Mouse (Mus musculus): ENCODE measurements around the gene Twnk.

The Twnk gene

GRCm38 (mm10) chr19:45003740-45004516 is 1.5 kb upstream of the Twnk start:
- DNase-seq (ENCODE audit: low spot score in 2 of 2): no peak

- peak; percentile 95 to 97 for DNase-seq (ENCODE audit: low spot score in 2 of 2)
Measured at GRCm38 (mm10) chr19:45005957-45006712, 672 bp downstream of the Twnk start, which contains the start of gene Mrpl43. Gene Mrpl43, minus strand, starts transcription at chr19:45006442.

- no peak for DNase-seq (ENCODE audit: low spot score in 2 of 2)
Measured at GRCm38 (mm10) chr19:45007021-45007420, 1.6 kb downstream of the Twnk start.

GRCm38 (mm10) chr19:45007425-45008191 is 2.1 kb downstream of the Twnk start:
- no peak for DNase-seq (ENCODE audit: low spot score in 2 of 2)

GRCm38 (mm10) chr19:45010646-45011045 is 5.2 kb downstream of the Twnk start:
- DNase-seq (ENCODE audit: low spot score in 2 of 2): no peak

- no peak for DNase-seq (ENCODE audit: low spot score in 2 of 2)
Measured at GRCm38 (mm10) chr19:45012219-45012618, 6.8 kb downstream of the Twnk start.

- no peak for DNase-seq (ENCODE audit: low spot score in 2 of 2)
Measured at GRCm38 (mm10) chr19:45012636-45013035, 7.2 kb downstream of the Twnk start.

GRCm38 (mm10) chr19:45013581-45014225 is 8.2 kb downstream of the Twnk start:
- DNase-seq (ENCODE audit: low spot score in 2 of 2): no peak

GRCm38 (mm10) chr19:45014335-45014971 is 9.0 kb downstream of the Twnk start, which contains the start of gene Lzts2:
Gene Lzts2, plus strand, starts transcription at chr19:45014414.
- DNase-seq (ENCODE audit: low spot score in 2 of 2): no peak

- DNase-seq (ENCODE audit: low spot score in 2 of 2): peak in 1 of 2 experiments; percentile 32
Measured at GRCm38 (mm10) chr19:45014981-45015402, 9.5 kb downstream of the Twnk start.

GRCm38 (mm10) chr19:45015518-45016281 is 10.2 kb downstream of the Twnk start:
- DNase-seq (ENCODE audit: low spot score in 2 of 2): peak in 1 of 2 experiments; percentile 27

GRCm38 (mm10) chr19:45016341-45017215 is 11.1 kb downstream of the Twnk start:
- DNase-seq (ENCODE audit: low spot score in 2 of 2): peak; percentile 52 to 75

GRCm38 (mm10) chr19:45017216-45017771 is 11.8 kb downstream of the Twnk start:
- DNase-seq (ENCODE audit: low spot score in 2 of 2): peak; percentile 64 to 66

GRCm38 (mm10) chr19:45017909-45018308 is 12.4 kb downstream of the Twnk start:
- peak; percentile 72 to 81 for DNase-seq (ENCODE audit: low spot score in 2 of 2)

- no peak for DNase-seq (ENCODE audit: low spot score in 2 of 2)
Measured at GRCm38 (mm10) chr19:45018351-45018831, 12.9 kb downstream of the Twnk start.

GRCm38 (mm10) chr19:45020348-45020747 is 14.9 kb downstream of the Twnk start:
- no peak for DNase-seq (ENCODE audit: low spot score in 2 of 2)

GRCm38 (mm10) chr19:45021362-45021761 is 15.9 kb downstream of the Twnk start:
- DNase-seq (ENCODE audit: low spot score in 2 of 2): no peak

- no peak for DNase-seq (ENCODE audit: low spot score in 2 of 2)
Measured at GRCm38 (mm10) chr19:45023993-45024392, 18.5 kb downstream of the Twnk start.

- DNase-seq (ENCODE audit: low spot score in 2 of 2): no peak
Measured at GRCm38 (mm10) chr19:45024775-45025174, 19.3 kb downstream of the Twnk start.

All from frontal cortex, postnatal 36 days (tissue).